Mouse (Mus musculus): ENCODE results near the gene Srebf2. TPM values are rescaled to one million over a fixed set of nuclear protein-coding genes. Genes with fewer than 3 reads are reported as not detected.

Gene Srebf2
- total RNA-seq, 2 experiments from 2014 or later: 20.5 to 21.8 TPM

DNA sequence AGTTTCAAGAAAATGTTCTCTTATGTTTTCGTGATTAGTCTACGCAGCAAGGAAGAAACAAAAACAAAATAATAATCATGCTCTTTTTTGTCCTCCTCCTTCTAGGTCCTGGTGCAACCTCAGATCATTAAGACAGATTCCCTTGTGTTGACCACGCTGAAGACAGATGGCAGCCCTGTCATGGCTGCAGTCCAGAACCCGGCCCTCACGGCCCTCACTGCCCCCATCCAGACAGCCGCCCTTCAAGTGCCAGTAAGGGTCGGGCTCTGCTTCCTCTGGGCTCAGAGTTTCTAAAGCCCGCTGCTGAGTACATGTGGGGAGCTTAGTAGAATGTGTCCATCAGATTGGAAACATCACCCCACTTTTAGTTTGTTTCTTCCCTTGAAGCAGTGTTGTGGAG lies 25.7 kb downstream of the Srebf2 start:
- intact Hi-C loops (cut with DNase I): no loop called here
- no peak for DNase-seq (ENCODE audit: low spot score)

- intact Hi-C loops (cut with DNase I): no loop called here
- DNase-seq (ENCODE audit: low spot score): no peak
Observed at GRCm38 (mm10) chr15:82175091-82175490, 28.1 kb downstream of the Srebf2 start.

GRCm38 (mm10) chr15:82177743-82178290 lies 30.8 kb downstream of the Srebf2 start:
- no peak for DNase-seq (ENCODE audit: low spot score)
- intact Hi-C loops (cut with DNase I): no loop called here

GRCm38 (mm10) chr15:82181131-82181530 lies 34.1 kb downstream of the Srebf2 start:
- no peak for DNase-seq (ENCODE audit: low spot score)
- intact Hi-C loops (cut with DNase I): no loop called here

DNA sequence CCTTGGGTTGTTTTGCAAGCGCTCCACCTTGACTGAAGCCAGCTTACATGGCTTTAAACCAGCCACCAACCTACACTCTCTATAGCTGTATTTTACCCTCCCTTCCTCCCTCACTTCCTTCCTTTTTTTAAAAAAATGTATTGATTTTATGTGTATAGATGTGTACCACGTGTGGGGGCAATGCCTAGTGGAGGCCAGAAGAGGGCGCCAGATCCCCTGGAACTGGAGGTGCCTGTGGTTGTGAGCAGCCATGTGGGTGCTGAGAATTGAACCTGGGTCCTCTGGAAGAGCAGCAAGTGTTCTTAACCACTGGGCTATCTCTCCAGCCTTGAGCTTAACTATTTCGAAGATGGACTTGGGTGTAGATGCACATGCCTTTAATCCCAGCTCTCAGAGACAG lies 35.3 kb downstream of the Srebf2 start:
- intact Hi-C loops (cut with DNase I): no loop called here
- no peak for DNase-seq (ENCODE audit: low spot score)

- intact Hi-C loops (cut with DNase I): no loop called here
- DNase-seq (ENCODE audit: low spot score): no peak
Observed at GRCm38 (mm10) chr15:82183596-82183995, 36.6 kb downstream of the Srebf2 start.

DNA sequence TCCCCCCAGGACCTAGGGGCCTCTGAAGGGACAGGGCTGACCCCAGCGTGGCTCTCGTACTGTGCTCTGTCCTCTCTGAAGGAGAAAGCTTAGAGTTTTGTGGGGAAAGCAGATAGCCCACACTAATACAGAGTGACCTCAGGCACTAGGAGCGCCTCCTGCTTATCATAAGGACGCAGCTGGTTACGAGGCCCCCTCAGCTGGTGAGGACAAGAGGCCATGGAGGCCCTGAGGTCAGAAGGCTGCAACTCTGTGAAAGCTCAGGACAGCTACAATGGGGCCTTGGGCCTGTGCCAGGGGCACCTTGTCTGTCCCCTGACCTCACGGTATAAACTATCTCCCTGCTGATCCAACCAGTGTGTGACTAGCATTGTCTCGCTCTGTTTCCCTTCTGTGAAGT lies 37.2 kb downstream of the Srebf2 start:
- intact Hi-C loops (cut with DNase I): no loop called here
- DNase-seq (ENCODE audit: low spot score): no peak

- intact Hi-C loops (cut with DNase I): no loop called here
- DNase-seq (ENCODE audit: low spot score): no peak
Observed at GRCm38 (mm10) chr15:82184656-82185055, 37.7 kb downstream of the Srebf2 start.

DNA sequence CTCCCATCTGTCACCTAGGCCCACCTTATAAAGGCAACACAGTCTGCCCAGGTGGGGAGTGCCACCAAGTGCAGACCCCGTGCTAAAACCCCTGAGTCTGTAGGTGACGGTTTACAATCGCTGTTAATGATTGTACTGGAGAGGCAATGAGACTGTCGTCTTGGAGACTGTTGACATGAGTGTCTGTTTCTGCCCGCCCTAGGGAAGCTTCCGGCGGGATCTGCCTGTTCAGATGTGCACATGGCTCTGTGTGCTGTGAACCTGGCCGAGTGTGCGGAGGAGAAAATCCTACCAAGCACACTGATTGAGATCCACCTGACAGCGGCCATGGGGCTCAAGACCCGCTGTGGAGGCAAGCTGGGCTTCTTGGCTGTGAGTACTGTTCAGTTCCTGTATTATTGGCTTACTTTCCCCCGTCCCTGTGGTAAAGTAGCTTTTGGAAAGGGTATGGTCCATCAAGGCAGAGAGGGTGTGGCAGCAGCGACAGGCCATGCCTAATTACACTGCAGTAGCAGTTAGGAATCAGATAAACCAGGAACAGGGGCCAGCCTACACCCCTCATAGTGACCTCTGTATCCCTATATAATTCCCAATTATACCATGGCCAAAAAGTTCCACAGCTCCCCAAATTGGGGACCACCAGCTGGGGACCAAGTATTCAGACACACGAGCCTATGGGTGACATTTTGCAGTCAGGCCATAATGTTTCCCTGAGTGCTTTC lies 38.2 kb downstream of the Srebf2 start:
- intact Hi-C loops (cut with DNase I): no loop called here
- DNase-seq (ENCODE audit: low spot score): no peak

- DNase-seq (ENCODE audit: low spot score): no peak
- intact Hi-C loops (cut with DNase I): no loop called here
Observed at GRCm38 (mm10) chr15:82186131-82186530, 39.1 kb downstream of the Srebf2 start.

- DNase-seq (ENCODE audit: low spot score): no peak
- intact Hi-C loops (cut with DNase I): no loop called here
Observed at GRCm38 (mm10) chr15:82186931-82187330, 40.0 kb downstream of the Srebf2 start.

DNA sequence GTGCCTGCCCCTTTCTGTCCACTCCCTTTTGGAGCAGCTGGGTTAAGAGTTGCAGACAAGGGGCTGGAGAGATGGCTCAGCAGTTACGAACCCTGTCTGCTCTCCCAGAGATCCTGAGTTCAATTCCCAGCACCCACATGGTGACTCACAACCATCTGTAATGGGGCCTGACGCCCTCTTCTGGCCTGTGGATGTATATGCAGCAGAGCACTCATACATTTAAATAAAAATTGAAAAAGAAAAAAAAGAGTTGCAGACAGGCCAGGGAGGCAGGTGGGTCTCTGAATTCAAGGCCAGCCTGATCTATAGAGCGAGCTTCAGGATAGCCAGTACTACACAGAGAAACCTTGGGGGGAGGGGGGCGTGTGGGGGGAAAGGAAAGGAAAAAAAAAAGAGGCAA lies 40.4 kb downstream of the Srebf2 start:
- intact Hi-C loops (cut with DNase I): no loop called here
- DNase-seq (ENCODE audit: low spot score): no peak

DNA sequence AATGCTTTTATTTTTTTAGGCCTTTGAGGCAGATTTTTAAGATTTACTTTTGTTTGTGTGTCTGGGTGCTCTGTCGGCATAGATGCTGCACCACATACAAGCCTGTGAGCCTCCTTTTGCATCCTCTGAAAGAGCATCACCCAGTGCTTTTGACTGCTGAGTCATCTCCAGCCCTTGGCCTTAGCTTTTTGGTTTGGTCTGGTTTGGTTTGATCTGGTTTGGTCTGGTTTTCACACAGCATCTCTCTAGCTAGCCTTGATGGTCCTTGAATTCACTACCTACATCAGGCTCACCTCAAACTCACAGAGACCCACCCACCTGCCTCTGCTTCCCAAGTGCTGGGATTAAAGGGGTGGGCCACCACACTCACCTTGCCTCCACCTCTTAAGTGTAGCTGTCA lies 40.9 kb downstream of the Srebf2 start:
- DNase-seq (ENCODE audit: low spot score): no peak
- intact Hi-C loops (cut with DNase I): no loop called here

GRCm38 (mm10) chr15:82188481-82189240 lies 41.7 kb downstream of the Srebf2 start:
- DNase-seq (ENCODE audit: low spot score): no peak
- intact Hi-C loops (cut with DNase I): no loop called here

GRCm38 (mm10) chr15:82192617-82193016 lies 45.6 kb downstream of the Srebf2 start:
- intact Hi-C loops (cut with DNase I): no loop called here
- DNase-seq (ENCODE audit: low spot score): no peak

DNA sequence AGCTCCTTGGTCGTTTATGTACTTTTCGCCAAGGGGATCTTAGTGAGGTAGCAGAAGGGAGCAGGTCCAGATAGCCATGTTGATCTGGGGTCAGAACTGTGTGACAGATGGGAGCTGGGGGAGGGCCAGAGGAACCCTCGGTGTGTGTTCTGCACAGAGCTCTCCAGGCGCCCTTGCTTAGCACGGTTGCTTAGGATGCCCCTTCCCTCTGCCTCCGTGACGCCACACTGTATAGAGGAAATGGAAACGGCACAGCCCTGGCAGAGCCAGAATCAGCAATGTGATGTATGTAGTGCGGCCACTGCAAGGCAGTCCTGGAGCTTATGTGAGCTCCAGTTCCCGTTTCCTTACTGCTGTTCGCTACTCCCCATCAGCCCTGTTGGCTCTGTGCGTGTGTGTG lies 49.3 kb downstream of the Srebf2 start:
- intact Hi-C loops (cut with DNase I): no loop called here

GRCm38 (mm10) chr15:82197246-82197750 lies 50.3 kb downstream of the Srebf2 start:
- intact Hi-C loops (cut with DNase I): no loop called here

More for the DNA sequence above, 49.3 kb downstream of the Srebf2 start:
- DNase-seq (ENCODE audit: low spot score): no peak

GRCm38 (mm10) chr15:82197937-82198336 lies 51.0 kb downstream of the Srebf2 start:
- no peak for DNase-seq (ENCODE audit: low spot score)
- intact Hi-C loops (cut with DNase I): no loop called here

More at GRCm38 (mm10) chr15:82197246-82197750, 50.3 kb downstream of the Srebf2 start:
- DNase-seq (ENCODE audit: low spot score): no peak

GRCm38 (mm10) chr15:82198342-82198741 lies 51.4 kb downstream of the Srebf2 start:
- intact Hi-C loops (cut with DNase I): no loop called here
- no peak for DNase-seq (ENCODE audit: low spot score)

- no peak for DNase-seq (ENCODE audit: low spot score)
- intact Hi-C loops (cut with DNase I): no loop called here
Observed at GRCm38 (mm10) chr15:82199546-82199945, 52.6 kb downstream of the Srebf2 start.

GRCm38 (mm10) chr15:82202086-82202485 lies 55.1 kb downstream of the Srebf2 start:
- intact Hi-C loops (cut with DNase I): no loop called here
- no peak for DNase-seq (ENCODE audit: low spot score)

Data from heart, postnatal 25 days (tissue).